Comparison of ENCODE assay signal across 9 mouse cellular contexts in the genomic region with DNA sequence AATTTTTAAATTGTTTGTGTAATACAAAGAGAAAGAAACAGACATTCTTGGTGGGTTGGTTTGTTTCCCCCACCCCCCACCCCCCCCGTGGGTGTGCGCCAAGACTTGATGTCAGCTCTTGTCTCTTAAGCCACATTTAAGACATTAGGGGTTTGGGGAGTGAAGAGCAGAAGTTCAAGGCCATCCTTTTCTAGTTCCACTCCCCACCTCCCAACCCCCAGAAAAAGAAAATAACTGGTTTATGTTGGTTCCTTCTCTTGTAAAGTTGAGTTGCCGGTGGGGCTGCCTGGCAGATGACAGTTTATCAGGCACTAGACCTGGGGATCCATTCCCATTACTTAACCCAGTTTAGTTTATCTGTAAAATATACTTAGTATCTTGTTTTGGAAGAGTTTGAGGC. TPM values are rescaled to one million over a fixed set of nuclear protein-coding genes. Genes with fewer than 3 reads are reported as not detected.
DNase-seq lines count a peak whose midpoint lies in the region; ATAC-seq and TF ChIP-seq lines count a peak whose summit lies in the region.
"Had no signal": no experiment of that assay in that cellular context is flagged by ENCODE, and none has a peak within 500 bp of the region (broad histone marks: within the 10 kb centered on the region; RNA-seq: fewer than 3 reads in every experiment).

No protein-coding gene starts in this region.

- peak overlapping the region in 1 of 2 experiments; percentile 96; a peak in 1 of 4 replicates for H3K27ac ChIP-seq in heart, embryonic 14.5 days (replicated peaks in 1 of 2; ENCODE audit: control insufficient read depth in 1 of 2, insufficient read depth in 1 of 2, low read depth in 2 of 2, low read length in 2 of 2)
- H3K27ac ChIP-seq in neural tube, embryonic 12.5 days: no peak overlapping the region
- H3K27ac ChIP-seq in neural tube, embryonic 15.5 days (replicated peaks): no peak overlapping the region
- H3K27ac ChIP-seq in limb, embryonic 11.5 days (replicated peaks; ENCODE audit: low read depth, low read length): no peak overlapping the region
- no peak overlapping the region for H3K27ac ChIP-seq in kidney, adult 2 months (ENCODE audit: insufficient read depth, low read depth, low read length)

- no peaks in the 10 kb centered on the region for H3K27me3 ChIP-seq in heart, embryonic 14.5 days (ENCODE audit: control insufficient read depth, insufficient read depth, low read length)
- no peaks in the 10 kb centered on the region for H3K27me3 ChIP-seq in neural tube, embryonic 12.5 days (replicated peaks)
- no peaks in the 10 kb centered on the region for H3K27me3 ChIP-seq in neural tube, embryonic 15.5 days (replicated peaks)
- no peaks in the 10 kb centered on the region for H3K27me3 ChIP-seq in limb, embryonic 11.5 days (ENCODE audit: control insufficient read depth, insufficient read depth, low read length)
- no peaks in the 10 kb centered on the region for H3K27me3 ChIP-seq in kidney, adult 2 months (replicated peaks; ENCODE audit: control insufficient read depth, insufficient read depth, low read length)

- TF ChIP-seq CTCF in kidney, adult 2 months (conservative IDR thresholded peaks at IDR 0.05; ENCODE audit: insufficient read depth, insufficient read length, low read depth, low read length): no peak

- H3K9me3 ChIP-seq in heart, embryonic 14.5 days (ENCODE audit: control insufficient read depth, low read length): no peaks in the 10 kb centered on the region
- no peaks in the 10 kb centered on the region for H3K9me3 ChIP-seq in neural tube, embryonic 12.5 days
- no peaks in the 10 kb centered on the region for H3K9me3 ChIP-seq in neural tube, embryonic 15.5 days (replicated peaks)
- H3K9me3 ChIP-seq in limb, embryonic 11.5 days (ENCODE audit: control insufficient read depth, low read length): no peaks in the 10 kb centered on the region

- ATAC-seq in heart, embryonic 14.5 days (ENCODE audit: insufficient number of reproducible peaks, insufficient read depth, low FRiP score, low read depth): no peak
- ATAC-seq in neural tube, embryonic 12.5 days (ENCODE audit: low FRiP score, low read depth): no peak
- no peak for ATAC-seq in neural tube, embryonic 15.5 days (ENCODE audit: low FRiP score)
- ATAC-seq in limb, embryonic 11.5 days (ENCODE audit: insufficient number of reproducible peaks, low FRiP score, low TSS enrichment, low read depth): no peak

- no peak overlapping the region for H3K4me3 ChIP-seq in heart, embryonic 14.5 days (ENCODE audit: control insufficient read depth in 1 of 2, insufficient read depth in 1 of 2, low read depth in 1 of 2, low read length in 2 of 2)
- no peak overlapping the region for H3K4me3 ChIP-seq in neural tube, embryonic 12.5 days
- H3K4me3 ChIP-seq in neural tube, embryonic 15.5 days (replicated peaks): no peak overlapping the region
- H3K4me3 ChIP-seq in limb, embryonic 11.5 days (ENCODE audit: low read depth, low read length): peak overlapping the region; percentile 60
- H3K4me3 ChIP-seq in kidney, adult 2 months (ENCODE audit: insufficient read depth, low read depth, low read length): no peak overlapping the region

- peak overlapping the region; percentile 83 for H3K9ac ChIP-seq in heart, embryonic 14.5 days (ENCODE audit: low read length)
- no peak overlapping the region for H3K9ac ChIP-seq in neural tube, embryonic 12.5 days
- no peak overlapping the region for H3K9ac ChIP-seq in neural tube, embryonic 15.5 days (replicated peaks)
- H3K9ac ChIP-seq in limb, embryonic 11.5 days (ENCODE audit: low read length): no peak overlapping the region

- H3K4me1 ChIP-seq in heart, embryonic 14.5 days (ENCODE audit: control insufficient read depth in 2 of 2, insufficient read depth in 2 of 2, low read length in 2 of 2): peaks cover 16 to 32% of the 10 kb centered on the region in 2 experiments
- peaks cover 41% of the 10 kb centered on the region for H3K4me1 ChIP-seq in neural tube, embryonic 12.5 days
- peaks cover 45% of the 10 kb centered on the region for H3K4me1 ChIP-seq in neural tube, embryonic 15.5 days
- peaks cover 22% of the 10 kb centered on the region for H3K4me1 ChIP-seq in limb, embryonic 11.5 days (ENCODE audit: control insufficient read depth, insufficient read depth, low read length)
- H3K4me1 ChIP-seq in kidney, adult 2 months (ENCODE audit: control insufficient read depth, insufficient read depth, low read length): peaks cover 12% of the 10 kb centered on the region

- peak overlapping the region; percentile 91 for H3K4me2 ChIP-seq in heart, embryonic 14.5 days (ENCODE audit: low read length)
- peak overlapping the region; percentile 91 for H3K4me2 ChIP-seq in neural tube, embryonic 12.5 days (replicated peaks)
- H3K4me2 ChIP-seq in neural tube, embryonic 15.5 days: no peak overlapping the region
- peak overlapping the region; percentile 65 for H3K4me2 ChIP-seq in limb, embryonic 11.5 days (ENCODE audit: low read depth, severe bottlenecking)

- no peak for TF ChIP-seq POLR2A in kidney, adult 2 months (IDR thresholded peaks at IDR 0.05; ENCODE audit: low read depth, low read length)

- 49% methylated on average over 3 of the region's 3 CpGs for WGBS in heart, embryonic 14.5 days
- 34% methylated on average over 3 of the region's 3 CpGs for WGBS in neural tube, embryonic 12.5 days
- WGBS in neural tube, embryonic 15.5 days: 48% methylated on average over 3 of the region's 3 CpGs
- 34% methylated on average over 3 of the region's 3 CpGs for WGBS in limb, embryonic 11.5 days
- WGBS in kidney, adult 2 months: 69% methylated on average over 3 of the region's 3 CpGs

- DNase-seq in heart, postnatal 14 days: no peak
- no peak for DNase-seq in limb, embryonic 11.5 days (ENCODE audit: low spot score)
- DNase-seq in layer of hippocampus, postnatal 36 days: no peak
- DNase-seq in kidney, adult 2 months: no peak
- DNase-seq in thymus, postnatal 10 days (ENCODE audit: low spot score in 2 of 2): no peak
- DNase-seq: kidney, adult 9 months had no signal

- intact Hi-C loops in heart, postnatal 14 days (cut with DNase I): no loop called here

- H3K36me3 ChIP-seq in heart, embryonic 14.5 days (ENCODE audit: control insufficient read depth, insufficient read depth, low read length): peaks cover 15% of the 10 kb centered on the region
- H3K36me3 ChIP-seq in neural tube, embryonic 12.5 days: peaks cover 10% of the 10 kb centered on the region
- H3K36me3 ChIP-seq in neural tube, embryonic 15.5 days: 0 out of 2 replicates have a peak, but pooled peaks cover 3% of the 10 kb centered on the region
- H3K36me3 ChIP-seq in limb, embryonic 11.5 days (ENCODE audit: control insufficient read depth, insufficient read depth, low read length): peaks cover 5% of the 10 kb centered on the region
- no peaks in the 10 kb centered on the region; the same call in 1 of the 2 replicates for H3K36me3 ChIP-seq in kidney, adult 2 months (ENCODE audit: control insufficient read depth, insufficient read depth, low read length)

RNA-seq across cellular contexts. Expression of gene Set, which starts 7.1 kb away (rescaled TPM):
- polyA plus RNA-seq in heart, embryonic 14.5 days (2014; fragmentation: Nextera tagmentation; extraction: Ambion mirVana): 218 and 223 TPM in 2 replicates
- 10 to 100 TPM; 93.9 to 97.0 TPM for total RNA-seq in heart, postnatal 14 days (2021)
- polyA plus RNA-seq in neural tube, embryonic 12.5 days (2016; fragmentation: Nextera tagmentation; extraction: Ambion mirVana): 572 and 583 TPM in 2 replicates
- 285 and 330 TPM in 2 replicates for polyA plus RNA-seq in neural tube, embryonic 15.5 days (2015; fragmentation: Nextera tagmentation; extraction: Ambion mirVana)
- polyA plus RNA-seq in limb, embryonic 11.5 days (2014; fragmentation: Nextera tagmentation; extraction: Ambion mirVana): 780 and 808 TPM in 2 replicates
- total RNA-seq in layer of hippocampus, postnatal 36 days (2021): 100 to 1,000 TPM; 189 to 193 TPM
- 30.4 and 37.4 TPM in 2 replicates for polyA plus RNA-seq in kidney, adult 2 months (2012; rRNA removed)

RNA-seq across cellular contexts. Expression of gene Pkn3, which starts 13.2 kb away (rescaled TPM):
- 10.0 and 10.3 TPM in 2 replicates for polyA plus RNA-seq in heart, embryonic 14.5 days (2014; fragmentation: Nextera tagmentation; extraction: Ambion mirVana)
- 10 to 100 TPM; 10.3 to 12.2 TPM for total RNA-seq in heart, postnatal 14 days (2021)
- 6.4 and 6.9 TPM in 2 replicates for polyA plus RNA-seq in neural tube, embryonic 12.5 days (2016; fragmentation: Nextera tagmentation; extraction: Ambion mirVana)
- polyA plus RNA-seq in neural tube, embryonic 15.5 days (2015; fragmentation: Nextera tagmentation; extraction: Ambion mirVana): 2.0 and 3.1 TPM in 2 replicates
- polyA plus RNA-seq in limb, embryonic 11.5 days (2014; fragmentation: Nextera tagmentation; extraction: Ambion mirVana): 9.0 and 10.6 TPM in 2 replicates
- 1 to 10 TPM; 1.1 to 2.0 TPM for total RNA-seq in layer of hippocampus, postnatal 36 days (2021)
- polyA plus RNA-seq in kidney, adult 2 months (2012; rRNA removed): 4.7 and 4.8 TPM in 2 replicates

RNA-seq across cellular contexts. Expression of gene Wdr34, which starts 15.6 kb away (rescaled TPM):
- polyA plus RNA-seq in heart, embryonic 14.5 days (2014; fragmentation: Nextera tagmentation; extraction: Ambion mirVana): 18.9 and 21.8 TPM in 2 replicates
- total RNA-seq in heart, postnatal 14 days (2021): 1 to 10 TPM; 7.2 TPM
- 37.4 and 41.4 TPM in 2 replicates for polyA plus RNA-seq in neural tube, embryonic 12.5 days (2016; fragmentation: Nextera tagmentation; extraction: Ambion mirVana)
- 63.0 and 72.9 TPM in 2 replicates for polyA plus RNA-seq in neural tube, embryonic 15.5 days (2015; fragmentation: Nextera tagmentation; extraction: Ambion mirVana)
- polyA plus RNA-seq in limb, embryonic 11.5 days (2014; fragmentation: Nextera tagmentation; extraction: Ambion mirVana): 32.6 and 32.8 TPM in 2 replicates
- 10 to 100 TPM; 31.8 to 34.0 TPM for total RNA-seq in layer of hippocampus, postnatal 36 days (2021)
- polyA plus RNA-seq in kidney, adult 2 months (2012; rRNA removed): 32.0 and 37.8 TPM in 2 replicates

RNA-seq across cellular contexts. Expression of gene Zdhhc12, which starts 29.1 kb away (rescaled TPM):
- polyA plus RNA-seq in heart, embryonic 14.5 days (2014; fragmentation: Nextera tagmentation; extraction: Ambion mirVana): 28.2 and 38.5 TPM in 2 replicates
- total RNA-seq in heart, postnatal 14 days (2021): 1 to 10 TPM; 5.2 to 5.6 TPM
- polyA plus RNA-seq in neural tube, embryonic 12.5 days (2016; fragmentation: Nextera tagmentation; extraction: Ambion mirVana): 25.3 and 27.9 TPM in 2 replicates
- 31.6 and 33.6 TPM in 2 replicates for polyA plus RNA-seq in neural tube, embryonic 15.5 days (2015; fragmentation: Nextera tagmentation; extraction: Ambion mirVana)
- polyA plus RNA-seq in limb, embryonic 11.5 days (2014; fragmentation: Nextera tagmentation; extraction: Ambion mirVana): 32.1 and 34.1 TPM in 2 replicates
- total RNA-seq in layer of hippocampus, postnatal 36 days (2021): 1 to 10 TPM; 9.4 to 9.5 TPM
- 49.0 and 69.1 TPM in 2 replicates for polyA plus RNA-seq in kidney, adult 2 months (2012; rRNA removed)
